Mouse (Mus musculus) kidney, embryonic 16.5 days (tissue): ENCODE data around the gene Nck2. TPM values are rescaled to one million over a fixed set of nuclear protein-coding genes. Genes with fewer than 3 reads are reported as not detected.
"Not testable (repeated sequence)": the region's sequence is repeated elsewhere in the genome, so short reads cannot be mapped to it uniquely, and the experiment has no call there.

ENCODE experiments used
- ATAC-seq: fragments of 200-750 bp; cut with Nextera tagmentation; 2 replicates; pipeline ENCODE4 v1.8.0; 2017; ENCODE audit warnings: moderate TSS enrichment; ENCODE audit not compliant: low FRiP score, low TSS enrichment
- H3K27ac ChIP-seq: fragments of 300-500 bp; sonication (generic); 2 replicates; pipeline ENCODE4 v1.5.1; 2014; ENCODE audit warnings: low read length
- H3K27me3 ChIP-seq: fragments of 300-500 bp; sonication (generic); 2 replicates; pipeline ENCODE4 v1.6.1; 2014; ENCODE audit warnings: low read length, control low read depth, mixed read lengths; ENCODE audit not compliant: insufficient read depth
- H3K36me3 ChIP-seq: fragments of 300-500 bp; sonication (generic); 2 replicates; pipeline ENCODE4 v1.6.1; 2014; ENCODE audit warnings: low read length, control low read depth, mixed read lengths; ENCODE audit not compliant: insufficient read depth
- H3K4me1 ChIP-seq: fragments of 300-500 bp; sonication (generic); 2 replicates; pipeline ENCODE4 v1.6.1; 2014; ENCODE audit warnings: low read length, control low read depth, mixed read lengths; ENCODE audit not compliant: insufficient read depth
- H3K4me2 ChIP-seq: fragments of 300-500 bp; sonication (generic); replicated peaks from 2 replicates; pipeline ENCODE4 v1.6.1; 2014; ENCODE audit warnings: low read depth, low read length
- H3K4me3 ChIP-seq: fragments of 300-500 bp; sonication (generic); 2 replicates; pipeline ENCODE4 v1.5.1; 2014; ENCODE audit warnings: mild to moderate bottlenecking, low read length
- H3K9ac ChIP-seq: fragments of 300-500 bp; sonication (generic); replicated peaks from 2 replicates; pipeline ENCODE4 v1.6.1; 2014; ENCODE audit warnings: low read length
- H3K9me3 ChIP-seq: fragments of 300-500 bp; sonication (generic); 2 replicates; pipeline ENCODE4 v1.6.1; 2016; ENCODE audit warnings: low read length, control low read depth
- WGBS: fragments of 180-500 bp; shearing (Covaris S2); extraction: QIAGEN DNeasy Blood & Tissue Kit; methylation state at CpG from one replicate; pipeline ENCODE4 v1.1.7; 2014; 5-methylcytosine and 5-hydroxymethylcytosine counted together
- polyA plus RNA-seq: library from polyadenylated mRNA; unstranded; fragments of >200 nt; fragmentation: Nextera tagmentation; extraction: Ambion mirVana; gene quantifications from 2 replicates; pipeline ENCODE4 v1.2.1, GENCODE M21; 2015

Nck2 gene
- polyA plus RNA-seq, 1 experiment from 2014 or later: 44.5 TPM

GRCm38 (mm10) chr1:43537496-43537895, 93.1 kb downstream of the Nck2 start:
- ATAC-seq: no peak
- Histone ChIP-seq H3K4me1 (no peaks in the 10 kb centered on the region), H3K4me3 (no peak overlapping the region), H3K4me2 (no peak overlapping the region), H3K9ac (no peak overlapping the region), H3K27ac (no peak overlapping the region), H3K27me3 (no peaks in the 10 kb centered on the region), H3K36me3 (peaks cover 9% of the 10 kb centered on the region), H3K9me3 (no peaks in the 10 kb centered on the region; the same call in 1 of the 2 replicates)

- no peak for ATAC-seq
- Histone ChIP-seq H3K9ac (no peak overlapping the region), H3K36me3 (peaks cover 9% of the 10 kb centered on the region), H3K4me3 (no peak overlapping the region), H3K27me3 (no peaks in the 10 kb centered on the region), H3K4me2 (no peak overlapping the region), H3K4me1 (no peaks in the 10 kb centered on the region), H3K9me3 (no peaks in the 10 kb centered on the region; the same call in 1 of the 2 replicates), H3K27ac (no peak overlapping the region)
- WGBS: 77% methylated on average over 2 of the region's 2 CpGs
These were observed 94.3 kb downstream of the Nck2 start for GRCm38 (mm10) chr1:43538716-43539115.

- H3K36me3 ChIP-seq: peaks cover 3% of the 10 kb centered on the region
- WGBS: 66% methylated on average over 4 of the region's 4 CpGs
- H3K9me3 ChIP-seq: no peaks in the 10 kb centered on the region; the same call in 1 of the 2 replicates
- no peak overlapping the region for H3K27ac ChIP-seq
- no peaks in the 10 kb centered on the region for H3K27me3 ChIP-seq
- no peak overlapping the region for H3K4me3 ChIP-seq
- no peaks in the 10 kb centered on the region for H3K4me1 ChIP-seq
- H3K4me2 ChIP-seq: no peak overlapping the region
- no peak for ATAC-seq
- H3K9ac ChIP-seq: no peak overlapping the region
These were observed 95.5 kb downstream of the Nck2 start for GRCm38 (mm10) chr1:43539689-43540380.

- 35% methylated on average over 4 of the region's 4 CpGs for WGBS
- no peaks in the 10 kb centered on the region for H3K4me1 ChIP-seq
- no peak overlapping the region for H3K27ac ChIP-seq
- no peak for ATAC-seq
- H3K27me3 ChIP-seq: no peaks in the 10 kb centered on the region
- H3K9me3 ChIP-seq: no peaks in the 10 kb centered on the region
- H3K4me2 ChIP-seq: no peak overlapping the region
- H3K36me3 ChIP-seq: no peaks in the 10 kb centered on the region
- H3K4me3 ChIP-seq: no peak overlapping the region
- H3K9ac ChIP-seq: no peak overlapping the region
These were observed 98.0 kb downstream of the Nck2 start for GRCm38 (mm10) chr1:43542339-43542738.

GRCm38 (mm10) chr1:43547644-43548043, 103.3 kb downstream of the Nck2 start:
- H3K9me3 ChIP-seq: no peaks in the 10 kb centered on the region
- H3K4me3 ChIP-seq: no peak overlapping the region
- no peak overlapping the region for H3K4me2 ChIP-seq
- no peaks in the 10 kb centered on the region for H3K27me3 ChIP-seq
- no peak for ATAC-seq
- no peak overlapping the region for H3K9ac ChIP-seq
- H3K27ac ChIP-seq: no peak overlapping the region
- WGBS: 69% methylated on average over 2 of the region's 2 CpGs
- H3K4me1 ChIP-seq: peaks cover 13% of the 10 kb centered on the region; the same call in 1 of the 2 replicates
- no peaks in the 10 kb centered on the region for H3K36me3 ChIP-seq

GRCm38 (mm10) chr1:43548749-43549148, 104.4 kb downstream of the Nck2 start:
- Histone ChIP-seq H3K4me2 (no peak overlapping the region), H3K4me1 (peaks cover 13% of the 10 kb centered on the region; the same call in 1 of the 2 replicates), H3K36me3 (peaks cover 3% of the 10 kb centered on the region; the same call in 1 of the 2 replicates), H3K9me3 (no peaks in the 10 kb centered on the region), H3K4me3 (no peak overlapping the region), H3K27ac (no peak overlapping the region), H3K9ac (no peak overlapping the region), H3K27me3 (no peaks in the 10 kb centered on the region)
- 32% methylated on average over 5 of the region's 5 CpGs for WGBS
- no peak; the same call in 1 of the 2 replicates for ATAC-seq

GRCm38 (mm10) chr1:43550525-43550924, 106.1 kb downstream of the Nck2 start:
- Histone ChIP-seq H3K9ac (no peak overlapping the region), H3K36me3 (peaks cover 11% of the 10 kb centered on the region; the same call in 1 of the 2 replicates), H3K9me3 (no peaks in the 10 kb centered on the region), H3K4me3 (no peak overlapping the region), H3K27me3 (no peaks in the 10 kb centered on the region), H3K4me1 (peaks cover 25% of the 10 kb centered on the region; the same call in 1 of the 2 replicates), H3K4me2 (no peak overlapping the region), H3K27ac (no peak overlapping the region)
- no peak for ATAC-seq
- 72% methylated on average over 3 of the region's 3 CpGs for WGBS

GRCm38 (mm10) chr1:43553989-43554679, 109.8 kb downstream of the Nck2 start:
- not testable (repeated sequence) for H3K4me2 ChIP-seq, H3K9me3 ChIP-seq, H3K27me3 ChIP-seq, H3K27ac ChIP-seq, H3K9ac ChIP-seq, H3K4me3 ChIP-seq, ATAC-seq
- peaks cover 11% of the 10 kb centered on the region; the same call in 1 of the 2 replicates for H3K36me3 ChIP-seq
- WGBS: 86% methylated on average over 37 of the region's 37 CpGs
- peaks cover 17% of the 10 kb centered on the region; the same call in 1 of the 2 replicates for H3K4me1 ChIP-seq

- H3K27me3 ChIP-seq: no peaks in the 10 kb centered on the region
- no peak overlapping the region for H3K4me2 ChIP-seq
- peak overlapping the region; percentile 82 for H3K27ac ChIP-seq
- H3K9me3 ChIP-seq: no peaks in the 10 kb centered on the region
- WGBS: 35% methylated on average over 12 of the region's 12 CpGs
- H3K4me3 ChIP-seq: no peak overlapping the region
- no peak overlapping the region for H3K9ac ChIP-seq
- peak; percentile 91 for ATAC-seq
- peaks cover 11% of the 10 kb centered on the region; the same call in 1 of the 2 replicates for H3K36me3 ChIP-seq
- H3K4me1 ChIP-seq: peaks cover 14% of the 10 kb centered on the region; the same call in 1 of the 2 replicates
These were observed 111.0 kb downstream of the Nck2 start for GRCm38 (mm10) chr1:43555222-43555974.
